Mouse (Mus musculus) mouse embryonic stem cell (cell line): ENCODE results near the gene Hook1.
"Not testable (repeated sequence)": the region's sequence is repeated elsewhere in the genome, so short reads cannot be mapped to it uniquely, and the experiment has no call there.

Experiments used
- in situ Hi-C, 2 experiments: fragments of 300-500 bp; cut with MboI; formaldehyde crosslinking; loops; 1 replicate in 1 of 2; 3 replicates in 1 of 2; pipeline ENCODE4 v1.14.3; 2019 to 2020; ENCODE audit warnings: low sequenced_read_pairs in 2 of 2, low pct_unique_long_range_greater_than_20kb in 1 of 2, mixed read lengths in 1 of 2; ENCODE audit not compliant: unreplicated experiment in 1 of 2

Gene Hook1

DNA sequence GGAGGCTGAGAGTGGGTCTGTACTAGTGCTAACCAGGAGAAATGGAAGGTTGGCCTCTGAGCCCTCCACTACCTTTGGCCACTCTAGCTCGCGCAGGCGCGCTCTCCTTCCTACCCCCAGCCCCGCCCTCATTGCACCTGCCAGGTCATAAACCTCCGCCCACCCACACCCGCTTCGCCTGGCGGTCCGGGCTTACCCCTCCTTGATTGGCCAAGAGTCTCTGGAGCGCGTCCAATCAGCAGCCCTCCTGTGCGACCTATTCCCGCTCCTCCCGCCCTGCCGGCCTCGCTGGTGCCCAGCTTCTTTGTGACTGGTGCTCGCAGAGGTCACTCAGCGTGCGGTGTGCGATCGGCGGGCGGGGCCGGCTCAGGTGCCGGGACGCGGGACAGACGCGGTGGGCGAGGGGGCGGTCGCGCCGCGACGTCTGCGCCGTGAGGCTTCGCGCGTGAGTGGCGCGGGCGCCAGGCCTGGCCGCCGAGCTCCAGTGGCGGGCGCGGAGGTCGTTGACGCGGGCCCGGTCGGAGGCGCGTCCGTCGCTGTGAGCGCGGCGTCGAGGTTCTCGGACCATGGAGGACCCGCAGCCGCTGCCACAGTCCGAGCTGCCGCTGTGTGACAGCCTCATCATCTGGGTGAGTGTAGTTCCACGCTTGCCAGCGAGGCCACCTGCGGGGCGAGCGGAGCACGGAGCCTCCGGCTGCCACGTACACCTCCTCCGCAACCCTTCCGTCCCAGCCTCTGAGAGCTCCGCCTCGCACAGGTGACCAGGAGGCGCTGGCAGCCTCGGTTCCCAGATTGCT, at the start of gene Hook1:
Hook1 (plus strand) TSS at position 313 of the 797 bp plus-strand sequence.
- in situ Hi-C loops = no loop called here

DNA sequence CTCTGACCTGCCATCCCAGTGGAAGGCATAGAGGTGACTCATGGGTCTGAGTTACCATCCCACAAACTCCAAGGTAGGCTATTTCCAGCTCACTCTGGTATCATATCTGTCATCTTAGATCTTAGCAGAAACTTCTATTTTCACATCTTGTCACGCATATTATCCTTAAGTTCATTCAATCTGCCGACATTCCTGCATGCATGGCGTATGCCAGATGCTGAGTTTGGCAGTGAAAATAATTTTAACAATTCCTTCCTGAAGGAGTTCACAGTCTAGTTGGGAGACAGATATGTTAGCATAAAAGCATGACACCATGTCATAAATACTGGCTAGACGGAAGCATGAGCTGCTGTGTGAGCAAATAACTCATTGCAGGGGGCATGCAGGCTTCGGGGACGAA, 49.3 kb upstream of the Hook1 start:
- in situ Hi-C loops = loop anchor here in 1 of 2 experiments (25.0 kb wide), 1 partner anchor 905 kb away; no protein-coding TSS in a partner anchor

DNA sequence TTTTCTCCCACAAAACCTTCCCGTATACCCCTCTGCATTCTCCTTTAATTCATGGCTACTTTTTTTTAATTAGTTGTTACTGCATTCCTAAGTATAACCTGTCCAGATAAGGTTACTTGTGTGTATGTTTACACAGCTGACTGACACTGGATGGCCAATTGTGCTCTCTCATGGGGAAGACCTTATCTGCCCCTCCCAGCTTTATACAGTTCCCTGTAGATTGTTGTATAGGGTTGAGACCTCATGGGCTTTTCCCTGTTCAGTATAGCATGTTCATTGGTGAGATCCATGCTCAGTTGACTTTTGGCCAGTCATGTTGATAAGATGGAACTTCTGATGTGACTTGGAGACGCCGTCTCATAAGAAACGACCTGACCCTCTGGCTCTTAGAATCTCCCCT, 46.6 kb upstream of the Hook1 start:
- in situ Hi-C loops = loop anchor here in 1 of 2 experiments (25.0 kb wide), 1 partner anchor 908 kb away; no protein-coding TSS in a partner anchor

DNA sequence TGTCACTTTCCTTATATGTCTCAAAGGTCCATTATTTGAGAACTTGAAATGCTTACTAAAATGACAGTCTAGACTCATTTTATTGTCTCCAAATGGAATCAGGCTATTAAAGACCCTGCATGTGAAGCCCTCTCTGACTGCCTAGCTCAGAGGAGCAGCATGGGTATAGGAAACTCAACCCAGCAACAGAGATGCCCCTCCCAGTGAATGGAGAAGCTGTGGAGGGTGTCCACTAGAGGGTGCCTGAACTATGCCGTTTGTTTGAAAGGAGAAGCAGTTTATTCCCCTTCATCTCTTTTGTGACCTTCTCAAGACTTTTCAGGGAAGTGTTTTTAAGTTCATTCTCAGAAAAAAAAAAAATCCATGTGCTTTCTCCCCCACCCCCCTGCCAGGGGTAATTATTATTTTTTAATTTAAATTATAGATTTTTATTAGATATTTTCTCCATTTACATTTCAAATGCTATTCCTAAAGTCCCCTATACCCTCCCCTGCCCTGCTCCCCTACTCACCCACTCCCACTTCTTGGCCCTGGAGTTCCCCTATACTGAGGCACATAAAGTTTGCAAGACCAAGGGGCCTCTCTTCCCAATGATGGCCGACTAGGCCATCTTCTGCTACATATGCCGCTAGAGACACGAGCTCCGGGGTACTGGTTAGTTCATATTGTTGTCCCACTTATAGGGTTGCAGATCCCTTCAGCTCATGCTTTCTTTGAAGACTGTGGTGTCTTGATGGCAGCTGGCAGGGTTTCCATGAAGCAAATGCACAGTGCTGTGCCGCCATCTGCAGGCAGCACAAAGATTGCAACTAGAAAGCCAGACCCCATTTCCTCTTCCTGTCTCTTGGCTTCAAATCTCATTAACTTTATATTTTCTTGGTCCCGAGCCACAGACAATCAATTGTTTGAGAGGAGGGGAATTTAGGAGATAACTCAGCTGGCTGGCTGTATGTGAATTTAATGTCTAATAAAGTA, 42.5 kb upstream of the Hook1 start:
- in situ Hi-C loops = loop anchor here in 1 of 2 experiments (25.0 kb wide), 1 partner anchor 912 kb away; no protein-coding TSS in a partner anchor

DNA sequence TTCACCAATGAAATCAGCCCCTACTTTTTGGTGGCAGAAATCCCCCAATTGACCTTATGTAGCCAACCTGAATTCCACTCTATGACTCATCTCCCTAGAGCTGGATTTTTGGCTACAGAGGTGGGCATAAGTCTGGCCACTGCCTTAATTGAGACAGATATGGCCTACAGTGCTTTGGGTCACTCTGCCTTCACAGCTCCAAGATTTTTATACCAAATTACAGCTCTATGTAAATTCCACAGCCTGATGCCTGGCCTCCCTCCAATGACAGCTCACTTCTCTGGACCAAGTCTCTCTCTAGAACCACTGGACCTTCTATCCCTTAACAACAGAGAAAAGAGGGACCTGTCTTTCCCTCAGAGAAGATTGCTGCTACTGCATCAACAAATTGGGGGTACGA, 38.2 kb upstream of the Hook1 start:
- in situ Hi-C loops = no loop called here

DNA sequence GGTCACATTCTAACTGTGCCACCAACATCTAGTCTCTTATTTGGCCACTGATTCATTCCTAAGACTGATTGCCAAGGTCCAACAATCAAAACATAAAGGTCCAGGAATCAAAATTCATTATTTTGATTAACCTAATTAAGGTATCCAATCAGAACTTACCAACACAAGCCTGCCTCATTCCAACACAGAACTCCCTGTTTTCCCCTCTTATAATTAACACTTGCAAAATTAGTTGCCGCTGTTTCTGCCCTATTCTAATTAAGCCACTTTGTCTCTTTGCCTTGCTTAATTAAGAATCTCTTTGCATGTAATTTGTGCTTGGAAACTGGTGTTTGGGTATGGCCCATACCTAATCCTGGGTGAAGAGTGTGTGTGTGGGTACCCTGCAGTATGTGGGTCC, 37.1 kb upstream of the Hook1 start:
- in situ Hi-C loops = no loop called here

DNA sequence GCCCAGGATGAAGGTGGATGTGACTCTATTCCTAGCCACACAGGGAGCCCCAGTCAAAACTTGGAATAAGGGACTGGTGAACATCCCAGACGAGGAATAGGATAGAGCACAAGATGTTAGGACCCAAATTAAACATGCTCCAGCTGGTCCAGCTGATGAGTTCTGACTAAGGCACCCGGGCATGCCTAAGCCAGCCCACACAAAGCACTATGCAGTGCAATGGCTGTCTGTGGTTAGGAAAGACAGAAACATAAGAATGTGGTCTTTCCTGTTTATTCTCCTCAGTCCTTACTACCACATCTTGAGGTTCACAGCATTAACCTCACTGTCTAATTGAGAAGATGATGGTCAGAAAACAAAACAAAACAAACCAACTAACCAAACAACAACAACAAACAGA, 35.7 kb upstream of the Hook1 start:
- in situ Hi-C loops = no loop called here

DNA sequence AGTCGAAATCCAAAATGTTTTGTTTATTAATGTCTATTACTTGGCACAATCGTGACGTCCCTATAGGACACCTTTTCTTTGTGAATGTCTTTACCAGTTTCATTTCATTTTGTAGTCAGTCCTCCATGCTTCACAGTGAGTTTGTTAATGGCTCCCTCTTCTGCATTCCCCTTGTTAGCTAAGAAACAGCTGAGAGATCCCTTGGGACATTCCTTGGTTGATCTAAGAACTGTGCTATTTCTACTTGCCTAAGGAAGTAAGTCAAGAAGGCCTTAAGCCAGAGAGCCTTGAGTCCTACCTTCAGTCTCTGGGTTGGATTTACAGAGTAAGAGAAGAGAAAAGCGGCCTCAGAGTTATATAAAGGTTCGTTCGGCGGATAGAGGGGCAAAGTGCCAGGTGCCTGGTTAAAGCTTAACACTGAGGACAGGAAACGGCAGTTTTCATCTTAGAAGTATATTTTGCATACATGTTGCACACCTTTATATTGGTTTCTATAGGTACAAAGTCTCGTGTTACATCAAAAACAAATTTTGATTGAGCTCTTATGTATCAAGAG, 33.2 kb upstream of the Hook1 start:
- in situ Hi-C loops = no loop called here

DNA sequence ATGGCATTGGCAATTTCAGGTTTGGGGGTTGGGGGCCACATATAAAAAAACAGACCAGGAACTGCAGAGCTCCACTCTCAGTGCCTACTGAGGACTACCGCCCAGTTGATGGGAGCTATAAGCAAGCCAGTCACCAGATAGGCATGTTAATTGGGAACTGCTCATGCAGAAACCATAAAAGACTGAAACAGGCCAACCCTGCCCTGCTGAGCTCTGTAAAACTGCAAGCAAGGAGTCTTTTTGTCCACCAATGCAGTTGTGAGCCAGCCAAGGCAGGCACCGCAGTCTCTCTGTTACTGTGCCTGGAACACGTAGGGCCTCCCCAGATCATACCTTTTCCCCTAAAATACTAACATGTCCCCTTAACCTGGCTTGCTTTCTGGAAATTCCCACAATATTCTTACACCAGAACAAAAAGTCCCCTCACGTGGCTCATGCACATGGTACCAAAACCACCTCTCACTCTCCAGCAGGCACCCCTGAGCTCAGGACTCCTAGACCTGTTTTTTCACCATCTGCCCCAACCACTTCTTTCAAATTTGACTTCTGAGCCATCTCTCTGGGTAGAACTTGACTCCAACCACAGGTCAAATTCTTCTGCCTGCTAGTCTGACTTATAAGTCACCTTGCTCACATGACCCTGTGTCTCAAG, 32.5 kb upstream of the Hook1 start:
- in situ Hi-C loops = no loop called here

DNA sequence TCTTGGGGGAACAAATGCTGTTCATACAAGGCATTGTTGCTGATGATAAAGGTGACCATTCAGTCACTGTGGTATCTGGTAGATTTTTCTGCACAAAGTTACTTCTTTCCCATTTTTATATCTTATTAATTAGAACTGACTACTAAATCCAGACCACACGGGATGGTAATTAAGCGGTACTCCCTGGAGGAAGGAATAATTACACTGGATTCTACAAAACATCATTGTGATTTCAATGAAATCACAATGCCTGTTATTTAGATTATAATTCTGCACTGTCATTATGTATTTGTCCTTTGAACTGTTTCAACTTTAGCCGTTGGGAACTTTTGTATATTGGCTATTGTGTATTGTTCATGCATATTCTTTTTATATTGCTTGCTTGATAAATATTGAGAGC, 28.3 kb upstream of the Hook1 start:
- in situ Hi-C loops = no loop called here

DNA sequence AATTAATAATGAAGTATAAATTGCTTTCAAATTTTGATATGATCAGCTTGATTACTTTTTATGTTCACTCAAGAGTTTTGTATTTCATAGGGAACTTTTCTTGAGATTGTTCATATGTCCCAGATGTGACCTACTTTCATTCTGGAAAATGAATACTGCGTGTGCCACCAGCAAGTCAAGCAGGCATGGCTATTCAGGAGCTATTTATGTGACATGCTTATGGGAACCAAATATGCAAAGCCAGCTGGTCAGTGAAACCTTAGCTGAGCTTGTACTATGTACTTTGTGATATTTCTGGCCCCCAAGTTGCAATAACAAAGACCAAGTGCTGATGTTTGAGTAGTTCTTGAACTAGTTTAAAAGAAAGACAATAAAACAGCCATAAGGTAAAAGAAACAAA, 19.1 kb upstream of the Hook1 start:
- in situ Hi-C loops = no loop called here

DNA sequence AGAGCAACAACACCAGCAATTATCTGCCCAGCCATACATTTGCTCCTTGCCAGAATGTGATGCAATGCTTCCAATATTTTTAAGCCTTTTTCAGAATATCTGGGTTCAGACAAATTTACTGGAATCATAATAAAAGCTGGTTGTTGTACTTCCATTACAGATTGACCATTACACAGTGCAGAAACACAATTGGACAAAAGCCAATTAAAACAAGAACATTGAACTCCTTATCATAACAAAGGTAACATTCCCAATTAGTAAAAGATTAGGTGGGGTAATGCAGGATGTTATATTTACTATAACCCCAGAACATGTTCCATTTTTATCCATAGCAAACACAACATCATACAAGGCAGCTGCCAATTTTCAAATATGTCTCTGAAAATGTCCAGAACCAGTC, 13.7 kb upstream of the Hook1 start:
- in situ Hi-C loops = no loop called here

DNA sequence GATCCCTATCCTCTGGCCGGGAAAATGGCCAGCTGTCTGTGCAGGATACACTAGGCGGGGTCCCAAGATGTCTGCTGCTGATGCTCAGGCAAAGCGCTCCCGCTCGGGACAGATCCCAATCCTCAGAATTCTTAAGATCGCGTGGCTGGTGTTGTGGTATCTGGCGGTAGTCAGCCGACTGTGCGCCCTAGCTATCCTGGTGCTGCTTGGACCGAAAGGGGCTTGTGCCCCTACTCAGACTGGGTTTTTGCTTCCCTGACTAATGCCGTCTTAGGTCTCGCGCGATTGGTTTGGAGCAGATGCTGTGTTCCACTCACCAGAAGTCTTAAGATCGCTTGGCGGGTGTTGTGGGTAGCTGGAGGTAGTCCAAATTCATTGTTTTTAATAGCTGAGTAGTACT, 15.2 kb downstream of the Hook1 start:
- in situ Hi-C loops = not testable (repeated sequence)

DNA sequence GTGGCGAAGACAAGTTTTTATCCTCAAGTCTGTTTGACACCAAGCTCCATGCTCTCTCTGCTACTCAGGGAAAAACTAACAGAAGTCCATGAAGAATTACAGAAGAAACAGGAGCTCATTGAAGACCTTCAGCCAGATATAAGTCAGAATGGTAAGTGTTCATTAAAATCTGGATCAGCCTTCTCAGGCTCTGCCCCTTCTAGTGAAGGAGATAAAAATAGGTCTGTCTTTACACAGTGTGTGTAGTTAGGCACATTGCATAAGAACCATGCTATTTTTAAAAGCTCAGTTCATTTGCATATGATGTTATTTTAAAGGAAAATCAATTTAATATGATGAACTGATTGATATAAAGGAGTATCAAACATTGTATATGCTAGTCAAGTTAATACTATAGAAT, 49.8 kb downstream of the Hook1 start:
- in situ Hi-C loops = no loop called here

DNA sequence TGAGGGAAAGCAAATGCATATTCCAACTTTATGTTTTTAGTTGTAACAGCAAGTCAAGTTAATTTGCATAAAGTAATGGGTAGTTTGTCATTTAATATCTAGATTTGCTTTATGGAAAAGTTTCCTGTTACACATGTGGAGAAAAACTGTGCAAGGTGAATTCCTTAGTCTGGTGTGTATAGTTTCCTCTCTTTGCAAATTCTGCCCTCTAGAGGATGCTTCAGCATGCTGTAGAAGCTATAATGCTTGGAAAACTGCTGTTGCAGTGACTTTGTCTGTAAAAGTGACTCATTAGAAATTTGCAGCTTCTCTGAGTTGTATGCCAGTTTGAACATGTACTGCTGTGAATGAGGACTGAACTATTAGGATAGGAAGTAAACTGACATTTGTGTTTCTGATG, 55.8 kb downstream of the Hook1 start:
- in situ Hi-C loops = no loop called here

DNA sequence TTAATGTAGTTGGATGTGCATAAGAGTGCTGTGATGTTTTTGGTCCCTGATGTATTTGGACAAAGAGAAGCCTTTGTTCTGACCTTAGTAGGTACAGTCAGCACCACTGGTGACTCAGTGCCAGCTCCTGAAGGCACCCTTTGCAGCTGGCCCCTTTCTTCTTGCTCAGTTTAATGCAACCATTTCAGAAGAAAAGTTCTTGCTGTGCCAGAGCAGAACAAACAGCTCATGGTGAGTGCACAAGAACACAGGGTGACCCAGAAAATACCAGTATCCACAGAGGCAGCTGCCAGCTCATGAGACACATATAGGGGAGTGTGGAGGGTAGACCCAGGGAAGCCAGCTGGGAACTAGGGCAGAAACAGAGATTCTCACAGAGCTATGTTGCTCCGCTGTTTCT, 61.4 kb downstream of the Hook1 start:
- in situ Hi-C loops = no loop called here

DNA sequence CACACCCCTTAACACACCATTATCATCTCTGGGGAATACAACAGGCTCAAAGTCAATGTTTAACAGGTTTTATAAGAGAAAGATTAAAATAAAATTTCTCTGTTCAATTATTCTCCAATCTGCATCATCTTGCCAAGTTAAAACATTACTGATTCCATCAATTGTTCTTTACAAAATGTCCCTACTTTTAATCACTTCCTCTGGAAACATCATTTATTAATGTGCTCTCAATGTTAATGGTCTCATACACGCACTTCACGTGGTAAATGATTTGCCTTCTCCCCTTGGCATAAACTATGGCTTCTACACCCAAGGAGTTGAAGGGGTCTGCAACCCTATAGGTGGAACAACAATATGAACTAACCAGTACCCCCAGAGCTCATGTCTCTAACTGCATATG, 93.1 kb downstream of the Hook1 start:
- in situ Hi-C loops = no loop called here

DNA sequence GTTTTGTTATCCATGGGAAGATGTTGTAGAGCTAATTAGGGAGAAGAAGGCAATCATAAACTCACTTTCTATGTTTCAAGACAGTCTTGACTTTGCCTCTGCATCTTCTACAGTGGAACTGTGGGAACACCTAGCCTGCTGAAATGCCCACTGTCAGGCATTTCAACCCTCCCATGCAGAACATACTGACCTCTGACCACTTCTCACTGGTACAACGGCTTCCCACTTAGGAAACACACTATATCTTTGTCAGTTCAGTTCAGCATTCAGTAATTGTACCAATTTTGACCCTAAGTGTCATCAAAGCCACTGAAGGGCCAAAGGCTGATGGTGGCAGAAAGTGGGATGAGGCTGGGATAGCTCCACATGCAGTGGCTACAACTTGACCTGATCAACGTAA, 95.0 kb downstream of the Hook1 start:
- in situ Hi-C loops = no loop called here
